Mouse (Mus musculus): ENCODE measurements around the gene Sarnp. TPM values are rescaled to one million over a fixed set of nuclear protein-coding genes. Genes with fewer than 3 reads are reported as not detected.

Sarnp gene
- 196 and 204 TPM in 2 replicates for polyA plus RNA-seq (2016; fragmentation: Nextera tagmentation; extraction: Ambion mirVana)

DNA sequence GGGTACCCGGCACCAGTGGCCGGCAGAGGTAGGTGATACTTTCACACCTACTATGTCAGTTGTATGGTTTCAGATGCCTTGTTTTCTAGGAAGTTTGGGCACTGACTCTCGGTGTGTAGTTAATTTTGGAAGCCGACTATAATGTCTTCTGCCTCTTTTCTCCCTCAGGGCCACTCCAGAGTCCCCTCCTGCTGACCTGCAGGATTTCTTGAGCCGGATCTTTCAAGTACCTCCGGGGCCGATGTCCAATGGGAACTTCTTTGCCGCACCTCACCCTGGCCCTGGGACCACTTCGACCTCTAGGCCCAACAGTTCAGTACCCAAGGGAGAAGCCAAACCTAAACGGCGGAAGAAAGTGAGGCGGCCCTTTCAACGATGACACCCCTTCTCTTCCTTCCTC, at the start of gene Sarnp:
TSS of gene Sarnp (plus strand) at position 301 of the 400 bp plus-strand sequence.
- Histone ChIP-seq H3K9ac (no peak within 1 kb of the TSS), H3K27me3 (no peaks in the 10 kb centered on the region), H3K27ac (no peak within 1 kb of the TSS), H3K4me1 (peaks cover 7% of the 10 kb centered on the region), H3K9me3 (replicated peaks) (no peaks in the 10 kb centered on the region), H3K36me3 (peaks cover 64% of the 10 kb centered on the region), H3K4me2 (replicated peaks) (no peak within 1 kb of the TSS), H3K4me3 (no peak within 1 kb of the TSS)
- WGBS = 92% methylated on average over 13 of the region's 13 CpGs
- ATAC-seq (ENCODE audit: low FRiP score) = no peak

DNA sequence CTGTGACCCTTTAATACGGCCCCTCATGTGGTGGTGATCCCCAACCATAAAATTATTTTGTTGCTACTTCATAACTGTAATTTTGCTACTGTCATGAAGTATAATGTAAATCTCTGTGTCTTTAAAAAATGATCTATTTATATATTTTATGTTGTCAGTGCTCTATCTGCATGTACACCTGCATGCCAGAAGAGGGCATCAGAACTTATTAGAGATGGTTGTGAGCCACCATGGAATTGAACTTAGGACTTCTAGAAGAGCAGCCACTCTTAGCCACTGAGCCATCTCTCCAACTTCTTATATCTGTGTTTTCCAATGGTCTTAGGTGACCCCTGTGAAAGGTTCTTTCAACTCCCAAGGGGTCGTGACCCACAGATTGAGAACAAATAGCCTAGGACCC, 44.2 kb upstream of the Sarnp start:
- no peak for ATAC-seq (ENCODE audit: low FRiP score)
- Histone ChIP-seq H3K27me3 (no peaks in the 10 kb centered on the region), H3K27ac (no peak overlapping the region), H3K9ac (no peak overlapping the region), H3K4me3 (no peak overlapping the region), H3K36me3 (no peaks in the 10 kb centered on the region), H3K4me1 (no peaks in the 10 kb centered on the region), H3K4me2 (replicated peaks) (no peak overlapping the region), H3K9me3 (replicated peaks) (no peaks in the 10 kb centered on the region)
- WGBS = 81% methylated on average over 2 of the region's 2 CpGs

DNA sequence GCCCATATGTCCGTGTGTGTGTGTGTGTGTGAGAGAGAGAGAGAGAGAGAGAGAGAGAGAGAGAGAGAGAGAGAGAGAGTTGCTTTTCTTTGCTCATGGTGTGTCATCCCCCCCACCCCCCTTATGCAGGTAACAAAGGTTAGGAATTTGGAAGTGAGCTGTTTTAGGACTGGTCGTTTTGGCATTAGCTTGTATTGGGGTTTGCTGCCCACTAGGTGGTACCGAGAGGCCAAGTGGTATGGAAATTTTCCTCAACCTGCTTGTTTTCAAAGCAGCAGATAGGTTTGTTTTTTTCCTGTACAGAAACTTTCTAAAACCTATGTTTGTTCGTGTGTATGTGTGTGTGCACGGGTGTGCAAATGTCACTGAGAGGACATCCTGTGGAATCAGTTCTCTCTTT, 43.4 kb upstream of the Sarnp start:
- H3K27ac ChIP-seq = no peak overlapping the region
- no peaks in the 10 kb centered on the region for H3K4me1 ChIP-seq
- H3K4me2 ChIP-seq (replicated peaks) = no peak overlapping the region
- no peaks in the 10 kb centered on the region for H3K9me3 ChIP-seq (replicated peaks)
- H3K4me3 ChIP-seq = no peak overlapping the region
- H3K36me3 ChIP-seq = no peaks in the 10 kb centered on the region
- H3K9ac ChIP-seq = no peak overlapping the region
- no peaks in the 10 kb centered on the region for H3K27me3 ChIP-seq
- WGBS = 35% methylated on average over 5 of the region's 5 CpGs
- no peak for ATAC-seq (ENCODE audit: low FRiP score)

DNA sequence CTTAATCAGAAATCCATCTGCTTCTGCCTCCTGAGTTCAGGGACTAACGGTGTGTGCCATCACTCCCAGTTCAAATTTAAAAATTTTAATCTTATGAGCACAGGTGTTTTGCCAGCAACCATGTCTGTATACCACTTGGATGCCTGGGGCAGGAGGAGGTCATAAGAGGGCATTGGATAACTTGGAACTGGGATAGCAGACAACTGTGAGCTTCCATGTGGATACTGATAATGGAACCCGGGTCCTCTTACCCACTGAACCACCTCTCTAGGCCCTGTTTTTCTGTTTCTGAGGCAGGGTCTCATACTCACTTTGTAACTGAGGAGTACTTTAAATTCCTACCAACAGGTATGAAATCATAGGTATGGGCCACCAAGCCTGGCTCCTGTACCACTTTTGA, 38.7 kb upstream of the Sarnp start:
- Histone ChIP-seq H3K4me2 (replicated peaks) (no peak overlapping the region), H3K4me1 (no peaks in the 10 kb centered on the region), H3K9me3 (replicated peaks) (no peaks in the 10 kb centered on the region), H3K36me3 (no peaks in the 10 kb centered on the region), H3K9ac (no peak overlapping the region), H3K27ac (no peak overlapping the region), H3K4me3 (no peak overlapping the region), H3K27me3 (no peaks in the 10 kb centered on the region)
- 88% methylated on average over 2 of the region's 2 CpGs for WGBS
- ATAC-seq (ENCODE audit: low FRiP score) = no peak

DNA sequence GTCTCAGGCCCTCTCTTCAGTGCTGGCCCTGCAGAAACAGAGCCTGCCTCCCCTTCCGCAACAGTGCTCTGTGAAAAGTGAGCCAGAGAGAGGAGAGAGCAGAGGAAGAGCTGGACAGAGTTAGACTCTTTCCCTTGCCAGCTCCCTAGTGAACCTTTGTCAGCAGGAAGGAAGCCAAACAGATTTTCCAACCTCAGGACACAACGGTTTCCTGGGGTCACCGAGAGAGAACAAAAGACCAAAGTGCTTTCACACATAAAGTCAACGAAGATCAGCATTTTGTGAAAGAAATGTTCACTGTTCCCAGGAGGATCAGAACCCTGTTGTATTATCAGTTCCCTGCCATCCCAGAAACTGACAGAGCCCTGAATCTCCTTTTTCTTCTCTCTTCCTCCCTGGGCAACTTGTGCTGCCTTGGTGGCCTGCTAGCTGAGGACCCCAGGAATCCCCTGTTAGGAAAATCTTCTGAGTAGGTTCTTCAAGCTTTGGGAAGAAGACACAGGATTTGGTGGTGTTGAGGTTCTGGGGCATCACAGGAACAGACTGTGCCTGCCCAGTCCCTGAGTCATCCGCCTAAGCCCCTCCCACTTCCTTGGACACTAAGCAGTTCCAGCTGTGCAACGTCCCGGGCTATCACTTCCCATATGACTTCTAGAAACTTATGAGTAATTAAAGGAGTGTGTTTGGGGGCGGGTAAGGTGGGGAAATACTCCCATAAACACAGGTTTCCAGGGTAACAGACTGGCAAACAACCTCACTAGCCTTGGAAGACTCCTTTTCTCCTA, 37.9 kb upstream of the Sarnp start:
- ATAC-seq (ENCODE audit: low FRiP score) = no peak
- Histone ChIP-seq H3K27ac (no peak overlapping the region), H3K9ac (no peak overlapping the region), H3K9me3 (replicated peaks) (peaks cover 5% of the 10 kb centered on the region; the same call in 1 of the 2 replicates), H3K4me2 (replicated peaks) (no peak overlapping the region), H3K27me3 (no peaks in the 10 kb centered on the region), H3K4me1 (no peaks in the 10 kb centered on the region), H3K4me3 (no peak overlapping the region), H3K36me3 (no peaks in the 10 kb centered on the region)
- WGBS = 29% methylated on average over 8 of the region's 8 CpGs

DNA sequence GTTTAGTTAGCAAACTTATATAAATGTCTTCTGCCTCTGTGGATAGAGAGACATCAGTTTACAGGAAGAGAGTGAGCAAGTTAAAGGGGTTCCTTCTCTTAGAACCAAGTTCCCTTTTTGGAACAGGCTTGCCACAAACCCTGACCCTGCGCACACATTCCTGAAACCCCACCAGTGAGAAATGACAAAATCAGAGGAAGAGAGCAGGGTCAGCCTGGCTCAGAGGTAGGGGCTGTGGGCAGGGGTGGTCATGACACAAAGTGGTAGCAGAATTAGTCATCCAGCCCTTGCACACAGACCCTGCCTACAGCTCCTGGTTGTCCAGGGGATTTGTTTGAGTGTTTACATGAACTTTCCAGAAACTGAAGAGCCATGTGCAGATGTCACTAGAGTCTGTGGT, 36.9 kb upstream of the Sarnp start:
- no peaks in the 10 kb centered on the region for H3K4me1 ChIP-seq
- WGBS = 86% methylated on average over 1 of the region's 1 CpGs
- no peak overlapping the region for H3K27ac ChIP-seq
- H3K4me2 ChIP-seq (replicated peaks) = no peak overlapping the region
- no peak overlapping the region for H3K9ac ChIP-seq
- no peaks in the 10 kb centered on the region for H3K27me3 ChIP-seq
- H3K36me3 ChIP-seq = no peaks in the 10 kb centered on the region
- no peak for ATAC-seq (ENCODE audit: low FRiP score)
- peaks cover 10% of the 10 kb centered on the region; the same call in 1 of the 2 replicates for H3K9me3 ChIP-seq (replicated peaks)
- H3K4me3 ChIP-seq = no peak overlapping the region

DNA sequence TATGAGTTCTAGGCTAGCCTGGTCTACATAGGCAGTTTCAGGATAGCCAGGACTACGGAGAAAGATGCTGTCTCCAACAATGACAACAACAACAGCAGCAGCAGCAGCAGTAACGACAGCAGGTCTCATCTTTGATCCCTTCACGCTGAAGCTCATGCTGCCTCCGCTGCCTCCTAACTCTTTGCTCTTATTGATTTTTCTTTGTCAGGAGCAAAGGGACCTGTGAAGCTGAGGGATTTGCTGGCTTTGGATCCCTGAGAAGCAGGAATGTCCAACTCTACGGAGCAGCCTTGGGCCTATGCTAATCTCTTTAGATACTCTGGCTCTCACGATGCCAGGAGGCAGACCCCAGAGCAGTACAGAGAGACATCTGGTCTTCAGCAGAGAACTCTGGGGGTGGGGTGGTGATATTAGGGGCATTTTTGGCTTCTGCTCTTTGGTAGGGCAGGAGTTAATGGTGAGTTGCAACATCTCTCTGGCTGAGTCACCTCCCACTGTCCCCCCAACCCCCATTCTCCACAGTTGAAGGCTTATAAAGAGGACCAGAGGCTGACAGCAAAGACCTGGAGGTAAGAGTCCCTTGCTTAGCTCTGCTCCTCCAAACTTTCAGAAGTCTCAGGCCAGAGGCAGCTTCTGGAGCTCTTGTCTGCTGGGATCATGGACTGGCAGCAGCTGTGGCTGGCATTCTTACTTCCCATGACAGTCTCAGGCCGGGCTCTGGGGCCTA, 26.6 kb upstream of the Sarnp start, which contains the start of gene Mmp19:
TSS of gene Mmp19 (plus strand) at position 513 of the 727 bp plus-strand sequence.
- no peak for ATAC-seq (ENCODE audit: low FRiP score)
- Histone ChIP-seq H3K4me3 (no peak within 1 kb of the TSS), H3K36me3 (no peaks in the 10 kb centered on the region), H3K4me1 (no peaks in the 10 kb centered on the region), H3K4me2 (replicated peaks) (no peak within 1 kb of the TSS), H3K27ac (no peak within 1 kb of the TSS), H3K9me3 (replicated peaks) (no peaks in the 10 kb centered on the region), H3K27me3 (no peaks in the 10 kb centered on the region), H3K9ac (no peak within 1 kb of the TSS)
- 73% methylated on average over 7 of the region's 7 CpGs for WGBS

DNA sequence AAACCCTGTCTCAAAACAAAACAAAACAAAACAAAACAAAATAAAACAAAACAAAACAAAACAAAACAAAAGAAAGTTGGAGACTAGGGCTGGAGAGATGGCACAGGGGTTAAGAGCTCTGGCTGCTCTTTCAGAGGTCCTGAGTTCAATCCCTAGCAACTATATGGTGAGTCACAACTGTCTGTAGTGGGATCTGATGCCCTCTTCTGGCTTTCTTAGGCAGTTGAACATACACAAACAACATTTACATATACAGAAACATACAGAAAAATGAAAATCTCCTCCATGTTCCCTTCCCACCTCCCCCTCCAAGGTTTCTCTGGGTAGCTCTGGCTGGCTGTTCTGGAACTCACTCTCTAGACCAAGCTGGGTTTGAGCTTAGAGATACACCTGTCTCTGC, 25.1 kb upstream of the Sarnp start:
- ATAC-seq (ENCODE audit: low FRiP score) = no peak
- H3K36me3 ChIP-seq = no peaks in the 10 kb centered on the region
- no peak overlapping the region for H3K9ac ChIP-seq
- no peak overlapping the region for H3K4me3 ChIP-seq
- H3K4me1 ChIP-seq = no peaks in the 10 kb centered on the region
- no peak overlapping the region for H3K4me2 ChIP-seq (replicated peaks)
- no peaks in the 10 kb centered on the region for H3K9me3 ChIP-seq (replicated peaks)
- no peak overlapping the region for H3K27ac ChIP-seq
- no peaks in the 10 kb centered on the region for H3K27me3 ChIP-seq

DNA sequence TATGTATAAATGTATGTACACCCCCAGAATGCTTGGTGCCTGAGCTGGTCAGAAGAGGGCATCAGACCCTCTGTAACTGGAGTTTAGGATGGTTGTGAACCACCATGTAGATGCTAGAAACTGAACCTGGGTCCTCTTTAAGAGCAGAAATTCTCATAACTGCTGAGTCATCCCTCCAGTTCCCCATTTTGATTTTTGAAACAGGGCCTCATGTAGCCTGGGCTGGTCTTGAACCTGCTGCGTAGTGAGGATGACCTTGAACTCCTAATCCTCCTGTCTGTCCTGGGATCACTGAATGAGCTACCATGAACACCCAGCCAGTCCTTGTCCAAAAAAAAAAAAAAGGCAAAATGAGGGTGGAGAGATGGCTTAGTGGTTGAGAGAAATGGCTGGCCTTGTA, 23.9 kb upstream of the Sarnp start:
- H3K4me2 ChIP-seq (replicated peaks) = no peak overlapping the region
- ATAC-seq (ENCODE audit: low FRiP score) = no peak
- 100% methylated on average over 1 of the region's 1 CpGs for WGBS
- H3K4me1 ChIP-seq = no peaks in the 10 kb centered on the region
- peaks cover 3% of the 10 kb centered on the region; the same call in 1 of the 2 replicates for H3K36me3 ChIP-seq
- H3K4me3 ChIP-seq = no peak overlapping the region
- no peaks in the 10 kb centered on the region for H3K9me3 ChIP-seq (replicated peaks)
- no peaks in the 10 kb centered on the region for H3K27me3 ChIP-seq
- no peak overlapping the region for H3K9ac ChIP-seq
- no peak overlapping the region for H3K27ac ChIP-seq

DNA sequence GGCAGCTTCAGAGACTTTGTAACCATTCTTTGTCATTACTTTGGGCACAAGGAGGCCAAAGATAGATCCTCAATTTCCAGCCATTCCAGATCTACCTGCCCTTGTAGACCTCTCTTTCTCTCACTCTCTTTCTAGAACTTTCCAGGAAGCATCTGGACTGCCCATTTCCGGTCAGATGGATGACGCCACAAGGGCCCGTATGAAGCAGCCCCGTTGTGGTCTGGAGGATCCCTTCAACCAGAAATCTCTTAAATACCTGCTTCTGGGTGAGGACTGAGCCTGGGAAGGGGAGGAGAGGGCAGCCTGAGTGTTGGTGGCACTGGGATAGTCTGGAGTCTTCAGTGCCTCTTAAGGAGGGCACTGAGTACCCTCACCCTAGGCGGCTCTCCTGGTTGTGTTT, 22.7 kb upstream of the Sarnp start:
- Histone ChIP-seq H3K4me3 (no peak overlapping the region), H3K27me3 (no peaks in the 10 kb centered on the region), H3K9me3 (replicated peaks) (no peaks in the 10 kb centered on the region), H3K4me2 (replicated peaks) (no peak overlapping the region), H3K4me1 (no peaks in the 10 kb centered on the region), H3K9ac (no peak overlapping the region), H3K27ac (no peak overlapping the region), H3K36me3 (peaks cover 10% of the 10 kb centered on the region; the same call in 1 of the 2 replicates)
- ATAC-seq (ENCODE audit: low FRiP score) = no peak
- 93% methylated on average over 5 of the region's 5 CpGs for WGBS

DNA sequence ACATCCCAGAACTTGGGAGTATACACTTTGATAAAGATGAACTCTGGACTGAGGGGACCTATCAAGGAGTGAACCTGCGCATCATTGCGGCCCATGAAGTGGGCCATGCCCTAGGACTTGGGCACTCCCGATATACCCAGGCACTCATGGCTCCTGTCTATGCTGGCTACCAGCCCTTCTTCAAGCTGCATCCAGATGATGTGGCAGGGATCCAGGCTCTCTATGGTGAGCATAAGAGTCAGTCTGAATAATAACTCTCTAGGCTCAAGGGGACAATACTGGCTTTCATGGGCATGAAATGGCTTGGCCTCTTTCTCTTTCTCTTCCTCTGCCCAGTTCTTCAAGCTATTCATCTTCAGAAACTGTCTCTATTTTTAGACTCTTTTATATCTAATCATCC, 21.6 kb upstream of the Sarnp start:
- WGBS = 100% methylated on average over 3 of the region's 3 CpGs
- Histone ChIP-seq H3K4me1 (no peaks in the 10 kb centered on the region), H3K36me3 (peaks cover 15% of the 10 kb centered on the region; the same call in 1 of the 2 replicates), H3K27me3 (no peaks in the 10 kb centered on the region), H3K9me3 (replicated peaks) (no peaks in the 10 kb centered on the region), H3K27ac (no peak overlapping the region), H3K9ac (no peak overlapping the region), H3K4me2 (replicated peaks) (no peak overlapping the region), H3K4me3 (no peak overlapping the region)
- ATAC-seq (ENCODE audit: low FRiP score) = no peak

DNA sequence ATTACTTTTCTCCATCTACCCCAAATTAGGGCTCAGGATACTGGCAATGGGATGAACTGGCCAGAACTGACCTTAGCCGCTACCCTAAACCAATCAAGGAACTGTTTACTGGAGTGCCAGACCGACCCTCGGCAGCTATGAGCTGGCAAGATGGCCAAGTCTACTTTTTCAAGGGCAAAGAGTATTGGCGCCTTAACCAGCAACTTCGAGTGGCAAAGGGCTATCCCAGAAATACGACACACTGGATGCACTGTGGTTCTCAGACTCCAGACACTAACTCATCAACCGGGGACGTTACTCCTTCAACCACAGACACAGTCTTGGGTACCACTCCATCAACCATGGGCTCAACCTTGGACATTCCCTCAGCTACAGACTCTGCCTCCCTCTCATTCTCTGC, 18.5 kb upstream of the Sarnp start:
- Histone ChIP-seq H3K36me3 (peaks cover 21% of the 10 kb centered on the region), H3K4me2 (replicated peaks) (no peak overlapping the region), H3K27ac (no peak overlapping the region), H3K9ac (no peak overlapping the region), H3K9me3 (replicated peaks) (no peaks in the 10 kb centered on the region), H3K27me3 (no peaks in the 10 kb centered on the region), H3K4me3 (no peak overlapping the region), H3K4me1 (peaks cover 11% of the 10 kb centered on the region)
- WGBS = 95% methylated on average over 8 of the region's 8 CpGs
- no peak for ATAC-seq (ENCODE audit: low FRiP score)
